Mouse (Mus musculus): ENCODE results near the gene Zfp362. TPM values are rescaled to one million over a fixed set of nuclear protein-coding genes. Genes with fewer than 3 reads are reported as not detected.
A peak's percentile ranks its signal among the peaks of the same experiment; 100 is the strongest.

Gene Zfp362
- 19.8 and 37.8 TPM in 2 replicates for polyA plus RNA-seq (2012; rRNA removed)

GRCm38 (mm10) chr4:128806043-128806826, at the start of gene Zfp362:
Gene Zfp362, minus strand, starts transcription at chr4:128806045.
- 9% methylated on average over 107 of the region's 111 CpGs for WGBS
- no peaks in the 10 kb centered on the region for H3K36me3 ChIP-seq (ENCODE audit: control insufficient read depth, insufficient read depth, low read length)
- no peaks in the 10 kb centered on the region for H3K27me3 ChIP-seq (ENCODE audit: control insufficient read depth, insufficient read depth, low read length)
- H3K4me1 ChIP-seq (ENCODE audit: control insufficient read depth, insufficient read depth, insufficient read length, low read length), result peaks cover 17% of the 10 kb centered on the region; the same call in 1 of the 2 replicates
- peak within 1 kb of the TSS; percentile 55; the same call in 1 of the 2 replicates for H3K27ac ChIP-seq (ENCODE audit: insufficient read depth, low read depth, low read length)
- H3K4me3 ChIP-seq (ENCODE audit: low read depth, low read length), result peak within 1 kb of the TSS; percentile 99
- TF ChIP-seq POLR2A (IDR thresholded peaks at IDR 0.05; ENCODE audit: low read depth, low read length), result no peak
- no peak for TF ChIP-seq CTCF (IDR thresholded peaks at IDR 0.05; ENCODE audit: extremely low read depth, insufficient read length, insufficient replicate concordance, low read depth, low read length)

DNA sequence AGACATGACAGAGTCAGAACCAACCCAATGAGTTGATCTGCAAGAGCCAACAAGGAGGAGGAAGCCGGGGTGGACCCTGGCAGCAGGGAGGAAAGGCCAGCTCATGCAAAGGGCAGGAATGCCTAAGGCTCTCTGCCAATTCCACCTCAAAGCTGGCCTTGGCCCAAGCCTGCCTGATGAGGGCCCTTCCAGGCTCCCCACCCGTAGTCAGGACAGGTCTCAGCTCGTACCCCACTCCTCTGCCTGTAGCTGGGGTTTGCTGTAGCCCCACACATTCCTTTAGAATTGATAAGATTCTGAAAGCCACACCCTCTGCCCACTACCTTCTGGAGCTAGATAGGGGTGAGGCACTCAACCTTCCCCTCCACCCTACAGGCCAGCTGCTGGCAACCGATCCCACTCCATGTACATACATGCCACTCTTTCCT, 49.8 kb upstream of the Zfp362 start:
- Histone ChIP-seq H3K36me3 (ENCODE audit: control insufficient read depth, insufficient read depth, low read length) (no peaks in the 10 kb centered on the region), H3K4me3 (ENCODE audit: low read depth, low read length) (no peak overlapping the region), H3K4me1 (ENCODE audit: control insufficient read depth, insufficient read depth, insufficient read length, low read length) (no peaks in the 10 kb centered on the region; the same call in 1 of the 2 replicates), H3K27ac (ENCODE audit: insufficient read depth, low read depth, low read length) (no peak overlapping the region), H3K27me3 (ENCODE audit: control insufficient read depth, insufficient read depth, low read length) (no peaks in the 10 kb centered on the region)
- TF ChIP-seq CTCF (IDR thresholded peaks at IDR 0.05; ENCODE audit: extremely low read depth, insufficient read length, insufficient replicate concordance, low read depth, low read length) (no peak), POLR2A (IDR thresholded peaks at IDR 0.05; ENCODE audit: low read depth, low read length) (no peak)
- WGBS, result 21% methylated on average over 4 of the region's 4 CpGs

DNA sequence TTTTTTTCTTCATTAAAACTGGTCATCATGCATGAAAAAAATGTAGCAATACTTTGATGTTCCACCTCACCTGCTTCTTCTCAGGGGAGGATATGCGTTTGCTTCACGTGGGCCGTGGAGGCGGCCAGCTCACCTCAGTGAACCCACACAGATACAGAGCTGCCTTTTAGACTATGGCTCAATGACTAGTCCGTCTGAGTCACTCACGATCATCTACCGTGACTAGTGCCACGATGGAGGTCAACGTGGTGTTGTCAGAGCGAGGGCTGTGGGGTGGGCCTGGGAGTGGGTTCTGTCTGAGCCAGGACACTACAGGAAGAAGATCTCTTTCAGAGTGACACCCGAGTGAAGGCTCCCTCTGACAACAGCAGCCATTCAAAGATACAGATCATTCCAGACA, 47.3 kb upstream of the Zfp362 start:
- Histone ChIP-seq H3K4me3 (ENCODE audit: low read depth, low read length) (no peak overlapping the region), H3K4me1 (ENCODE audit: control insufficient read depth, insufficient read depth, insufficient read length, low read length) (no peaks in the 10 kb centered on the region; the same call in 1 of the 2 replicates), H3K27ac (ENCODE audit: insufficient read depth, low read depth, low read length) (no peak overlapping the region), H3K36me3 (ENCODE audit: control insufficient read depth, insufficient read depth, low read length) (no peaks in the 10 kb centered on the region), H3K27me3 (ENCODE audit: control insufficient read depth, insufficient read depth, low read length) (no peaks in the 10 kb centered on the region)
- no peak for TF ChIP-seq POLR2A (IDR thresholded peaks at IDR 0.05; ENCODE audit: low read depth, low read length)
- no peak for TF ChIP-seq CTCF (IDR thresholded peaks at IDR 0.05; ENCODE audit: extremely low read depth, insufficient read length, insufficient replicate concordance, low read depth, low read length)
- 82% methylated on average over 11 of the region's 11 CpGs for WGBS

DNA sequence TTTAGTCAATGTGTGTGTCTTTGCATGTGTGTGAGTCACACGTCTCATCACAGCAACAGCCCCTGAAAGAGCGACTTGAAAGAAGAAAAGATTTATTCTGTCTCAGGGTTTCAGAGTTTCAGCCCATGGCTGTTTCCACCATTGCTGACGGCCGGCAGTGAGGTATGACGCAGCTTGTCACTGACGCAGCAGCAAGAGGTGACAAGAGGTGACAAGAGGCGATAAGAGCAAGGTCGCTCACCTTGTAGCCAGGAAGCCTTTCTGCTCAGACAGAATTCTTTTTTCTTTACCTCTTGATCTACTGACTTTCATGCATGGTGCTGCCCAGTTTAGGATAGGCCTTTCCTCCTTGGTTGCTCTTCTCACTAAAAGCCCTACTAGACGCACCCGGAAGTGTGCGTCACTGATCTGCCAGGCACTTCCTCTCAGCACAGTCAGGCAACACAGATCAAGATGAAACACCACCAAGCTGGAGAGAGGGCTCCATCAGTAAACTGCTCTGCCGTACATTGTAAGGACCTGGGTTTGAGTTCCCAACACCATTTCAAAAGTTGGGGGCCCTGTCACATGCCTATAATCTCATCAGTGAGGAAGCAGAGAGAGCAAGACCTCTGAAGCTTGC, 46.5 kb upstream of the Zfp362 start:
- no peak for TF ChIP-seq CTCF (IDR thresholded peaks at IDR 0.05; ENCODE audit: extremely low read depth, insufficient read length, insufficient replicate concordance, low read depth, low read length)
- TF ChIP-seq POLR2A (IDR thresholded peaks at IDR 0.05; ENCODE audit: low read depth, low read length), result no peak
- Histone ChIP-seq H3K27me3 (ENCODE audit: control insufficient read depth, insufficient read depth, low read length) (no peaks in the 10 kb centered on the region), H3K27ac (ENCODE audit: insufficient read depth, low read depth, low read length) (no peak overlapping the region), H3K4me3 (ENCODE audit: low read depth, low read length) (no peak overlapping the region), H3K36me3 (ENCODE audit: control insufficient read depth, insufficient read depth, low read length) (no peaks in the 10 kb centered on the region), H3K4me1 (ENCODE audit: control insufficient read depth, insufficient read depth, insufficient read length, low read length) (no peaks in the 10 kb centered on the region; the same call in 1 of the 2 replicates)
- WGBS, result 87% methylated on average over 12 of the region's 12 CpGs

- no peak overlapping the region for H3K27ac ChIP-seq (ENCODE audit: insufficient read depth, low read depth, low read length)
- TF ChIP-seq CTCF (IDR thresholded peaks at IDR 0.05; ENCODE audit: extremely low read depth, insufficient read length, insufficient replicate concordance, low read depth, low read length) (no peak), POLR2A (IDR thresholded peaks at IDR 0.05; ENCODE audit: low read depth, low read length) (no peak)
- WGBS, result 49% methylated on average over 7 of the region's 7 CpGs
Measured at GRCm38 (mm10) chr4:128849686-128850085, 43.8 kb upstream of the Zfp362 start.

GRCm38 (mm10) chr4:128848961-128849360, 43.1 kb upstream of the Zfp362 start:
- H3K4me1 ChIP-seq (ENCODE audit: control insufficient read depth, insufficient read depth, insufficient read length, low read length), result no peaks in the 10 kb centered on the region; the same call in 1 of the 2 replicates
- WGBS, result 91% methylated on average over 3 of the region's 3 CpGs
- TF ChIP-seq CTCF (IDR thresholded peaks at IDR 0.05; ENCODE audit: extremely low read depth, insufficient read length, insufficient replicate concordance, low read depth, low read length) (no peak), POLR2A (IDR thresholded peaks at IDR 0.05; ENCODE audit: low read depth, low read length) (no peak)

More at GRCm38 (mm10) chr4:128849686-128850085, 43.8 kb upstream of the Zfp362 start:
- Histone ChIP-seq H3K27me3 (ENCODE audit: control insufficient read depth, insufficient read depth, low read length) (no peaks in the 10 kb centered on the region), H3K4me3 (ENCODE audit: low read depth, low read length) (no peak overlapping the region), H3K36me3 (ENCODE audit: control insufficient read depth, insufficient read depth, low read length) (no peaks in the 10 kb centered on the region), H3K4me1 (ENCODE audit: control insufficient read depth, insufficient read depth, insufficient read length, low read length) (no peaks in the 10 kb centered on the region; the same call in 1 of the 2 replicates)

More at GRCm38 (mm10) chr4:128848961-128849360, 43.1 kb upstream of the Zfp362 start:
- Histone ChIP-seq H3K4me3 (ENCODE audit: low read depth, low read length) (no peak overlapping the region), H3K27me3 (ENCODE audit: control insufficient read depth, insufficient read depth, low read length) (no peaks in the 10 kb centered on the region), H3K27ac (ENCODE audit: insufficient read depth, low read depth, low read length) (no peak overlapping the region), H3K36me3 (ENCODE audit: control insufficient read depth, insufficient read depth, low read length) (no peaks in the 10 kb centered on the region)

All from small intestine, adult 2 months (tissue).